Mouse (Mus musculus) bone marrow macrophage, adult 2 months (primary cell): ENCODE measurements around the gene Smg9. TPM values are rescaled to one million over a fixed set of nuclear protein-coding genes. Genes with fewer than 3 reads are reported as not detected.

Source experiments
- H3K27ac ChIP-seq: 2 replicates; pipeline ENCODE4 v1.5.1; 2012; ENCODE audit warnings: low read depth, low read length; ENCODE audit not compliant: insufficient read depth
- H3K4me1 ChIP-seq: 2 replicates; pipeline ENCODE4 v1.6.1; 2012; ENCODE audit warnings: low read length; ENCODE audit not compliant: control insufficient read depth, insufficient read depth
- H3K4me3 ChIP-seq: 2 replicates; pipeline ENCODE4 v1.5.1; 2012; ENCODE audit warnings: mild to moderate bottlenecking, low read length, moderate library complexity; ENCODE audit not compliant: insufficient read depth
- CTCF ChIP-seq: IDR thresholded peaks from 2 replicates; pipeline ENCODE4 v1.5.1; 2012; ENCODE audit warnings: low read depth, mild to moderate bottlenecking, low read length, moderate library complexity
- POLR2A ChIP-seq: IDR thresholded peaks from 2 replicates; pipeline ENCODE4 v1.6.1; 2012; ENCODE audit warnings: mild to moderate bottlenecking, low read depth, low read length, borderline replicate concordance
- polyA plus RNA-seq: library from polyadenylated mRNA; stranded (reverse); fragments of >200 nt; gene quantifications from 2 replicates; pipeline ENCODE4 v1.2.4, GENCODE M21; 2012; ENCODE audit not compliant: missing spikeins, insufficient read depth, insufficient read length

The Smg9 gene
- polyA plus RNA-seq, 1 experiment, result 36.5 TPM

GRCm38 (mm10) chr7:24469126-24469525 lies 69.7 kb downstream of the Smg9 start:
- Histone ChIP-seq H3K27ac (no peak overlapping the region), H3K4me1 (peaks cover 24% of the 10 kb centered on the region), H3K4me3 (no peak overlapping the region)
- TF ChIP-seq CTCF (peak; percentile 67), POLR2A (no peak)

- Histone ChIP-seq H3K27ac (no peak overlapping the region), H3K4me3 (no peak overlapping the region)
Measured at GRCm38 (mm10) chr7:24470356-24470755, 70.9 kb downstream of the Smg9 start.

More at GRCm38 (mm10) chr7:24470356-24470755, 70.9 kb downstream of the Smg9 start:
- no peak for TF ChIP-seq POLR2A
- no peak for TF ChIP-seq CTCF
- H3K4me1 ChIP-seq, result peaks cover 18% of the 10 kb centered on the region

Other genes starting within 250 kb of the Smg9 start
- 0.50 TPM in 1 of 2 replicates, not detected in the other for gene Zfp114, start 224.6 kb upstream of the Smg9 start, polyA plus RNA-seq
- 7.4 and 8.7 TPM in 2 replicates for gene Zfp111, start 188.2 kb upstream of the Smg9 start, polyA plus RNA-seq
- gene Zfp109, start 162.1 kb upstream of the Smg9 start, polyA plus RNA-seq, result 2.5 and 3.1 TPM in 2 replicates
- 1.9 TPM in 2 replicates for gene Zfp108, start 144.8 kb upstream of the Smg9 start, polyA plus RNA-seq
- 1.1 and 1.2 TPM in 2 replicates for gene Zfp93, start 129.2 kb upstream of the Smg9 start, polyA plus RNA-seq
- gene Zfp61, start 98.4 kb upstream of the Smg9 start, polyA plus RNA-seq, result 10.0 and 11.3 TPM in 2 replicates
- gene Zfp94, start 83.0 kb upstream of the Smg9 start, polyA plus RNA-seq, result 3.5 and 5.3 TPM in 2 replicates
- not detected in 2 replicates for gene Tescl, start 65.7 kb upstream of the Smg9 start, polyA plus RNA-seq
- gene Lypd5, start 50.4 kb upstream of the Smg9 start, polyA plus RNA-seq, result not detected in 2 replicates
- 50.1 and 51.4 TPM in 2 replicates for gene Kcnn4, start 29.4 kb upstream of the Smg9 start, polyA plus RNA-seq
- gene Irgc1, start 52.7 kb downstream of the Smg9 start, polyA plus RNA-seq, result not detected in 2 replicates
- 24.8 and 27.5 TPM in 2 replicates for gene Plaur, start 62.9 kb downstream of the Smg9 start, polyA plus RNA-seq
- not detected in 2 replicates for gene Cadm4, start 82.4 kb downstream of the Smg9 start, polyA plus RNA-seq
- 0.69 TPM in 1 of 2 replicates, not detected in the other for gene Zfp428, start 107.4 kb downstream of the Smg9 start, polyA plus RNA-seq
- not detected in 2 replicates for gene AC161166.1, start 112.8 kb downstream of the Smg9 start, polyA plus RNA-seq
- 6.6 and 8.5 TPM in 2 replicates for gene Irgq, start 131.1 kb downstream of the Smg9 start, polyA plus RNA-seq
- gene Pinlyp, start 146.5 kb downstream of the Smg9 start, polyA plus RNA-seq, result not detected in 2 replicates
- 54.6 and 58.7 TPM in 2 replicates for gene Xrcc1, start 146.7 kb downstream of the Smg9 start, polyA plus RNA-seq
- gene Ethe1, start 187.9 kb downstream of the Smg9 start, polyA plus RNA-seq, result 18.2 and 18.5 TPM in 2 replicates
- gene Zfp575, start 188.0 kb downstream of the Smg9 start, polyA plus RNA-seq, result not detected in 2 replicates
- 7.2 and 7.6 TPM in 2 replicates for gene Phldb3, start 211.1 kb downstream of the Smg9 start, polyA plus RNA-seq
- not detected in 2 replicates for gene Lypd3, start 236.9 kb downstream of the Smg9 start, polyA plus RNA-seq